Mouse (Mus musculus) liver, embryonic 13.5 days (tissue): ENCODE results near the gene Ceacam9. TPM values are rescaled to one million over a fixed set of nuclear protein-coding genes. Genes with fewer than 3 reads are reported as not detected.
"Not testable (repeated sequence)": the region's sequence is repeated elsewhere in the genome, so short reads cannot be mapped to it uniquely, and the experiment has no call there.

Source experiments
- ATAC-seq: fragments of 200-750 bp; cut with Nextera tagmentation; 2 replicates; pipeline ENCODE4 v1.8.0; 2017; ENCODE audit warnings: low read depth, mild to moderate bottlenecking, moderate number of reproducible peaks, moderate library complexity
- DNase-seq: peaks from one replicate; pipeline ENCODE4 v3.0.0; 2022
- H3K27ac ChIP-seq: fragments of 300-500 bp; sonication (generic); 2 replicates; pipeline ENCODE4 v1.5.1; 2015; ENCODE audit warnings: moderate library complexity, mild to moderate bottlenecking, inconsistent platforms
- H3K27me3 ChIP-seq: fragments of 300-500 bp; sonication (generic); 2 replicates; pipeline ENCODE4 v1.6.1; 2015; ENCODE audit warnings: mild to moderate bottlenecking, inconsistent platforms
- H3K36me3 ChIP-seq: fragments of 300-500 bp; sonication (generic); 2 replicates; pipeline ENCODE4 v1.6.1; 2015; ENCODE audit warnings: mild to moderate bottlenecking, inconsistent platforms
- H3K4me1 ChIP-seq: fragments of 300-500 bp; sonication (generic); replicated peaks from 2 replicates; pipeline ENCODE4 v1.6.1; 2015; ENCODE audit warnings: inconsistent platforms
- H3K4me2 ChIP-seq: fragments of 300-500 bp; sonication (generic); 2 replicates; pipeline ENCODE4 v1.6.1; 2015; ENCODE audit warnings: inconsistent platforms, mild to moderate bottlenecking, moderate library complexity
- H3K4me3 ChIP-seq: fragments of 300-500 bp; sonication (generic); replicated peaks from 2 replicates; pipeline ENCODE4 v1.5.1; 2015; ENCODE audit warnings: mild to moderate bottlenecking, inconsistent platforms
- H3K9ac ChIP-seq: fragments of 300-500 bp; sonication (generic); 2 replicates; pipeline ENCODE4 v1.6.1; 2015; ENCODE audit warnings: mild to moderate bottlenecking, inconsistent platforms
- H3K9me3 ChIP-seq: fragments of 300-500 bp; sonication (generic); replicated peaks from 2 replicates; pipeline ENCODE4 v1.6.1; 2016; ENCODE audit warnings: inconsistent platforms
- WGBS: fragments of 180-500 bp; shearing (Covaris S2); methylation state at CpG from one replicate; pipeline ENCODE4 v1.1.7; 2015; ENCODE audit not compliant: insufficient replicate concordance; 5-methylcytosine and 5-hydroxymethylcytosine counted together
- polyA plus RNA-seq: library from polyadenylated mRNA; unstranded; fragments of >200 nt; fragmentation: Nextera tagmentation; extraction: Ambion mirVana; gene quantifications from 2 replicates; pipeline ENCODE4 v1.2.1, GENCODE M21; 2015

Gene Ceacam9
- polyA plus RNA-seq = not detected in 2 replicates

GRCm38 (mm10) chr7:16721629-16722028 is at the start of gene Ceacam9:
TSS of gene Ceacam9 (plus strand) at chr7:16721929.
- no peaks in the 10 kb centered on the region for H3K36me3 ChIP-seq
- H3K9me3 ChIP-seq = no peaks in the 10 kb centered on the region
- H3K9ac ChIP-seq = no peak within 1 kb of the TSS
- no peak for ATAC-seq
- WGBS = 64% methylated on average over 2 of the region's 2 CpGs
- no peak for DNase-seq
- H3K4me2 ChIP-seq = no peak within 1 kb of the TSS
- H3K27ac ChIP-seq = no peak within 1 kb of the TSS
- H3K27me3 ChIP-seq = 0 out of 2 replicates have a peak, but pooled peaks cover 9% of the 10 kb centered on the region
- H3K4me3 ChIP-seq = no peak within 1 kb of the TSS
- no peaks in the 10 kb centered on the region for H3K4me1 ChIP-seq

- no peak overlapping the region for H3K27ac ChIP-seq
- H3K36me3 ChIP-seq = no peaks in the 10 kb centered on the region
- ATAC-seq (no peak), DNase-seq (no peak)
- 36% methylated on average over 1 of the region's 1 CpGs for WGBS
- H3K4me1 ChIP-seq = no peaks in the 10 kb centered on the region
- no peaks in the 10 kb centered on the region for H3K9me3 ChIP-seq
- no peak overlapping the region for H3K4me2 ChIP-seq
- H3K27me3 ChIP-seq = no peaks in the 10 kb centered on the region
- H3K9ac ChIP-seq = no peak overlapping the region
- no peak overlapping the region for H3K4me3 ChIP-seq
These were observed 47.9 kb upstream of the Ceacam9 start for GRCm38 (mm10) chr7:16673823-16674222.

GRCm38 (mm10) chr7:16674699-16675098 is 47.0 kb upstream of the Ceacam9 start:
- ATAC-seq, H3K4me3 ChIP-seq, H3K27me3 ChIP-seq, H3K9me3 ChIP-seq, H3K9ac ChIP-seq, H3K36me3 ChIP-seq, H3K4me1 ChIP-seq, H3K4me2 ChIP-seq, H3K27ac ChIP-seq, DNase-seq: not testable (repeated sequence)
- 24% methylated on average over 5 of the region's 5 CpGs for whole genome bisulfite sequencing

- DNase-seq (no peak), ATAC-seq (no peak)
- H3K9ac ChIP-seq = no peak within 1 kb of the TSS
- no peaks in the 10 kb centered on the region for H3K27me3 ChIP-seq
- 45% methylated on average over 1 of the region's 1 CpGs for WGBS
- H3K4me1 ChIP-seq = no peaks in the 10 kb centered on the region
- H3K4me2 ChIP-seq = no peak within 1 kb of the TSS
- H3K4me3 ChIP-seq = no peak within 1 kb of the TSS
- no peak within 1 kb of the TSS for H3K27ac ChIP-seq
- H3K36me3 ChIP-seq = no peaks in the 10 kb centered on the region
- H3K9me3 ChIP-seq = no peaks in the 10 kb centered on the region
These were observed 46.1 kb upstream of the Ceacam9 start, which contains the start of gene Ceacam15 for GRCm38 (mm10) chr7:16675605-16676004. TSS of gene Ceacam15 (minus strand) at chr7:16675705.

- 24% methylated on average over 3 of the region's 3 CpGs for WGBS
- not testable (repeated sequence) for H3K4me2 ChIP-seq, H3K27me3 ChIP-seq, ATAC-seq, H3K4me3 ChIP-seq, H3K9me3 ChIP-seq, H3K27ac ChIP-seq, H3K9ac ChIP-seq, H3K4me1 ChIP-seq, DNase-seq, H3K36me3 ChIP-seq
These were observed 41.5 kb upstream of the Ceacam9 start for GRCm38 (mm10) chr7:16680194-16680593.

- Histone ChIP-seq H3K9ac (no peak overlapping the region), H3K4me2 (no peak overlapping the region), H3K27ac (no peak overlapping the region), H3K4me1 (no peaks in the 10 kb centered on the region), H3K9me3 (no peaks in the 10 kb centered on the region), H3K27me3 (no peaks in the 10 kb centered on the region), H3K4me3 (no peak overlapping the region), H3K36me3 (no peaks in the 10 kb centered on the region)
- 44% methylated on average over 5 of the region's 5 CpGs for WGBS
- DNase-seq = no peak
- no peak for ATAC-seq
These were observed 32.5 kb upstream of the Ceacam9 start for GRCm38 (mm10) chr7:16689196-16689595.

GRCm38 (mm10) chr7:16695025-16695424 is 26.7 kb upstream of the Ceacam9 start:
- Histone ChIP-seq H3K4me3 (no peak overlapping the region), H3K4me1 (no peaks in the 10 kb centered on the region), H3K27me3 (no peaks in the 10 kb centered on the region), H3K9ac (no peak overlapping the region), H3K27ac (no peak overlapping the region), H3K4me2 (no peak overlapping the region), H3K9me3 (no peaks in the 10 kb centered on the region), H3K36me3 (no peaks in the 10 kb centered on the region)
- WGBS = 28% methylated on average over 3 of the region's 3 CpGs
- ATAC-seq (no peak), DNase-seq (no peak)

- Histone ChIP-seq H3K9me3 (no peaks in the 10 kb centered on the region), H3K4me2 (no peak overlapping the region), H3K36me3 (no peaks in the 10 kb centered on the region), H3K9ac (no peak overlapping the region), H3K27me3 (no peaks in the 10 kb centered on the region), H3K4me1 (no peaks in the 10 kb centered on the region), H3K4me3 (no peak overlapping the region), H3K27ac (no peak overlapping the region)
- 25% methylated on average over 2 of the region's 2 CpGs for WGBS
- DNase-seq = no peak
- no peak for ATAC-seq
These were observed 22.7 kb upstream of the Ceacam9 start for GRCm38 (mm10) chr7:16699042-16699441.

- Histone ChIP-seq H3K27ac (no peak overlapping the region), H3K27me3 (no peaks in the 10 kb centered on the region), H3K4me1 (no peaks in the 10 kb centered on the region), H3K9me3 (no peaks in the 10 kb centered on the region), H3K4me3 (no peak overlapping the region), H3K9ac (no peak overlapping the region), H3K36me3 (no peaks in the 10 kb centered on the region), H3K4me2 (no peak overlapping the region)
- no peak for DNase-seq
- no peak for ATAC-seq
- 65% methylated on average over 5 of the region's 5 CpGs for WGBS
These were observed 21.1 kb upstream of the Ceacam9 start for GRCm38 (mm10) chr7:16700583-16700982.

GRCm38 (mm10) chr7:16706385-16706784 is 15.3 kb upstream of the Ceacam9 start:
- DNase-seq = no peak
- no peak overlapping the region for H3K9ac ChIP-seq
- H3K4me1 ChIP-seq = no peaks in the 10 kb centered on the region
- no peak overlapping the region for H3K4me3 ChIP-seq
- no peaks in the 10 kb centered on the region for H3K36me3 ChIP-seq
- no peak overlapping the region for H3K4me2 ChIP-seq
- no peak for ATAC-seq
- peaks cover 10% of the 10 kb centered on the region for H3K27me3 ChIP-seq
- H3K27ac ChIP-seq = no peak overlapping the region
- 30% methylated on average over 9 of the region's 9 CpGs for WGBS
- no peaks in the 10 kb centered on the region for H3K9me3 ChIP-seq

- WGBS = 14% methylated on average over 9 of the region's 9 CpGs
- no peak for ATAC-seq
- Histone ChIP-seq H3K9ac (no peak overlapping the region), H3K4me3 (no peak overlapping the region), H3K36me3 (no peaks in the 10 kb centered on the region), H3K27me3 (peaks cover 10% of the 10 kb centered on the region), H3K9me3 (no peaks in the 10 kb centered on the region), H3K4me2 (no peak overlapping the region), H3K27ac (no peak overlapping the region), H3K4me1 (no peaks in the 10 kb centered on the region)
- DNase-seq = no peak
These were observed 13.5 kb upstream of the Ceacam9 start for GRCm38 (mm10) chr7:16708244-16708643.

- no peaks in the 10 kb centered on the region for H3K4me1 ChIP-seq
- 50% methylated on average over 5 of the region's 5 CpGs for WGBS
- no peak overlapping the region for H3K4me2 ChIP-seq
- H3K27me3 ChIP-seq = peaks cover 10% of the 10 kb centered on the region
- no peak overlapping the region for H3K9ac ChIP-seq
- H3K9me3 ChIP-seq = no peaks in the 10 kb centered on the region
- H3K27ac ChIP-seq = no peak overlapping the region
- no peak overlapping the region for H3K4me3 ChIP-seq
- no peaks in the 10 kb centered on the region for H3K36me3 ChIP-seq
- no peak for DNase-seq
- ATAC-seq = no peak
These were observed 11.1 kb upstream of the Ceacam9 start for GRCm38 (mm10) chr7:16710604-16711003.
